Mouse (Mus musculus): Measurements from ENCODE around the gene Pgc. TPM values are rescaled to one million over a fixed set of nuclear protein-coding genes. Genes with fewer than 3 reads are reported as not detected.

Gene Pgc
- total and polyA plus RNA-seq, 2 experiments from 2014 or later: 0.14 to 0.21 TPM

DNA sequence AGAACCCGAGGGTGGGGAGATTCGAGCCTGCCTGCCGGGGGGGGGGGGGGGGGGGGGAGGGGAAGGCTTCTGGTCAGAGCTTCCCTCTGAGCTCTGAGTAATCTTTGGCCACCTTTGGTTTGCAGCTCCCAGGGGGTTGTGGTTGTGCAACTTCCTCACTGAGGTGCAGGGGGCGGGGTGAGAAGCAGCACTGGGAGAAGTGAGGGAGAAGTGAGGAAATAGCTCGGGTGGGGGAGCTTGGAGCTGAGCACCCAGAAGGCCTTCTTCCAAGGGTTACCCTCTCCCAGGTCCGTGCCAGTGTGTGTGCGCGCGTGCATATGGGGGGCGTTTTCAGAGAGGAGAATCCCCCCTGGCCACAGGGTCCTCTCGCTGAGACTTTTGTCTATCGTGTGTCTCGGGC lies 27.6 kb downstream of the Pgc start:
- TF ChIP-seq CTCF (IDR thresholded peaks at IDR 0.05; ENCODE audit: low read depth): no peak
- Histone ChIP-seq H3K27me3 (ENCODE audit: insufficient read depth, low read length) (no peaks in the 10 kb centered on the region), H3K9ac (replicated peaks; ENCODE audit: low read length) (no peak overlapping the region), H3K36me3 (ENCODE audit: insufficient read depth, low read length) (no peaks in the 10 kb centered on the region), H3K27ac (no peak overlapping the region), H3K4me1 (ENCODE audit: insufficient read depth, low read length) (no peaks in the 10 kb centered on the region), H3K4me3 (ENCODE audit: low read length) (no peak overlapping the region), H3K4me2 (ENCODE audit: low read depth, low read length) (no peak overlapping the region), H3K9me3 (ENCODE audit: low read length) (no peaks in the 10 kb centered on the region)
- no peak for ATAC-seq
- 83% methylated on average over 11 of the region's 13 CpGs for WGBS
- DNase-seq (ENCODE audit: low spot score): no peak

DNA sequence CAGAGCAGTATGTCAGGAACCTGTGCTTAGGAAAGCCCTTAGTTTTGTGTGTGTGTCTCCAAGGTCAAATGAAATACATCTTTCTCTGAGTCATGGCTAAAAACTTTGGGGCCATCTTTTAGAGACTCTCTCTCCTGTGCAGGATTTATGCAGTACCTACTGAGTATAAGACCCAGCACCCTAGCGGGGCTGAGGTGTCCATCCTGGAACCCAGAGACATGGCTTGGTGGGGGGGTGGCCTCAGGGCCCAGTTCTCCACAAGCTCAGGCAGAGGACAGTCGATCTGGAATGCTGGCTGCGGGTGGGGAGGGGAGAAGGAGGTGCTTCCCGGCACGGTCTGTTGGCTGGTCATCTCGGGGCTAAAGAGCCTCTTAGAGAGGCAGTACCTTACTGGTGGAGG lies 29.7 kb downstream of the Pgc start:
- no peak for TF ChIP-seq CTCF (IDR thresholded peaks at IDR 0.05; ENCODE audit: low read depth)
- Histone ChIP-seq H3K9me3 (ENCODE audit: low read length) (no peaks in the 10 kb centered on the region), H3K27ac (no peak overlapping the region), H3K4me2 (ENCODE audit: low read depth, low read length) (no peak overlapping the region), H3K9ac (replicated peaks; ENCODE audit: low read length) (no peak overlapping the region), H3K4me3 (ENCODE audit: low read length) (no peak overlapping the region), H3K4me1 (ENCODE audit: insufficient read depth, low read length) (0 out of 2 replicates have a peak, but pooled peaks cover 7% of the 10 kb centered on the region), H3K27me3 (ENCODE audit: insufficient read depth, low read length) (no peaks in the 10 kb centered on the region), H3K36me3 (ENCODE audit: insufficient read depth, low read length) (no peaks in the 10 kb centered on the region)
- DNase-seq (ENCODE audit: low spot score) (no peak), ATAC-seq (no peak)
- 38% methylated on average over 6 of the region's 6 CpGs for WGBS

DNA sequence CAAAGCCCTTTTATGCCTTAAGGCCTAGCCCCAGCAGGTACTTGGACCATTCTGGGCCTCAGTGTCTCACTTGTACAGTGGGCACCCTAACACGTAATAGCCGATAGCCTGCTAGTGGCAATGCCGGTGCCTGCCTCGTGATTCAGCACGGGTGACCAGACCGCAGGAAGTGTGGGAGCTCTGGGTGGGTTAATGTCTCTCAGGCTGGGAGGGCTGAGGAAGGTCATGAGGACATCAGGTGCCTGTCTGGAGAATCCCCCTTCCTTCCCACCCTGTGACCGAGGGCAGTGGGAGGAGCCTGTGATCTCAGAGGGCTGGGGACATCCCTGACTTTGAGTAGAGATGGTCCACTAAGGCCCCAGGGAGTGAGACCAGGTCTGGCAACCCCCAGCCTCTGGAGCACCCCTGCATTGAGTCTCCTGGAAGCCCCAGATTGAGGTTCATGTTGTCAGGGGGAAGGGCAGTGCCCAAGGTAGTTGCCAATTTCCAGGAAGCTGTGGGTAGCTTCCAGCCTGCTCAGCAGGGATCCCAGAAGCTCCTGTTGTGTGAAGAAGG lies 30.5 kb downstream of the Pgc start:
- no peak overlapping the region for H3K9ac ChIP-seq (replicated peaks; ENCODE audit: low read length)
- 87% methylated on average over 7 of the region's 7 CpGs for WGBS
- no peak for TF ChIP-seq CTCF (IDR thresholded peaks at IDR 0.05; ENCODE audit: low read depth)
- H3K36me3 ChIP-seq (ENCODE audit: insufficient read depth, low read length): no peaks in the 10 kb centered on the region
- no peaks in the 10 kb centered on the region for H3K27me3 ChIP-seq (ENCODE audit: insufficient read depth, low read length)
- ATAC-seq (no peak), DNase-seq (ENCODE audit: low spot score) (no peak)
- H3K4me1 ChIP-seq (ENCODE audit: insufficient read depth, low read length): 0 out of 2 replicates have a peak, but pooled peaks cover 7% of the 10 kb centered on the region
- no peak overlapping the region for H3K27ac ChIP-seq
- H3K4me2 ChIP-seq (ENCODE audit: low read depth, low read length): no peak overlapping the region
- no peak overlapping the region for H3K4me3 ChIP-seq (ENCODE audit: low read length)
- H3K9me3 ChIP-seq (ENCODE audit: low read length): no peaks in the 10 kb centered on the region

DNA sequence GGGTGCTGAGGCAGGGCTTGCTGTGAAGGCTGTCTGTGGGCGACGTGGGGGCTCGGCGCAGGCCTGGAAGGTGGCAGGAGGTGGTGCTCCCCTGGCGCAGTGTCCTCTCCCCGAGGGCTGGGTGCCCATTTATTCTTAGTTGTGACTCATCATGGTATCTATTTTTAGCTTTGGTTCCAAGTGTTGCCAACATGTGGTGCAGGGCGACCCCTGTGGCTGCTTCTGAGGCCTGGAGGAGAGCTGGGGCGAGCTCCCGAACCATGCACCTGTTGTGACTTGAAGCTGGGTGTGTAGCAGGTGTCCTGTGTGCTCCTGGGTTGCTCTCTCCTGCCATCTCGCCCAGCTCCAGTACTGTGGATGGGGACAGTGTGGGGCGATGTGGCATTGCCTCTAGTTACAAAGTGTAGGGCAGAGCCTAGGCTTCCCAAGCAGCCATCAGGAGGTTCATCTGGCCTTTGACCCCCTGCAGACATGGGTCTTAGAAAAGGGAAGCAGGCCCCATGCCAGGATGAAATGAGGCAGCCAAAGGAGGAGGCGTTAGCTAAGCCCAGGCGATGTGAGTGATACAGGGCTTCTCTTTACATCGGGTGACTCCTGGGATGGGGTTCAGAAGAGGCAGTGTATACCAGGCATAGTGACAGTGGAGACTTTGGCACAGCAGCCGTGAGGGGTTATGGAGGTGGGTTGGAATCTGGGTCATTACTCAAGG lies 33.2 kb downstream of the Pgc start:
- DNase-seq (ENCODE audit: low spot score) (no peak), ATAC-seq (no peak)
- Histone ChIP-seq H3K9ac (replicated peaks; ENCODE audit: low read length) (no peak overlapping the region), H3K36me3 (ENCODE audit: insufficient read depth, low read length) (no peaks in the 10 kb centered on the region), H3K27ac (no peak overlapping the region), H3K9me3 (ENCODE audit: low read length) (no peaks in the 10 kb centered on the region), H3K27me3 (ENCODE audit: insufficient read depth, low read length) (no peaks in the 10 kb centered on the region), H3K4me1 (ENCODE audit: insufficient read depth, low read length) (peaks cover 16% of the 10 kb centered on the region), H3K4me3 (ENCODE audit: low read length) (no peak overlapping the region), H3K4me2 (ENCODE audit: low read depth, low read length) (no peak overlapping the region)
- TF ChIP-seq CTCF (IDR thresholded peaks at IDR 0.05; ENCODE audit: low read depth): no peak
- WGBS: 73% methylated on average over 15 of the region's 15 CpGs

DNA sequence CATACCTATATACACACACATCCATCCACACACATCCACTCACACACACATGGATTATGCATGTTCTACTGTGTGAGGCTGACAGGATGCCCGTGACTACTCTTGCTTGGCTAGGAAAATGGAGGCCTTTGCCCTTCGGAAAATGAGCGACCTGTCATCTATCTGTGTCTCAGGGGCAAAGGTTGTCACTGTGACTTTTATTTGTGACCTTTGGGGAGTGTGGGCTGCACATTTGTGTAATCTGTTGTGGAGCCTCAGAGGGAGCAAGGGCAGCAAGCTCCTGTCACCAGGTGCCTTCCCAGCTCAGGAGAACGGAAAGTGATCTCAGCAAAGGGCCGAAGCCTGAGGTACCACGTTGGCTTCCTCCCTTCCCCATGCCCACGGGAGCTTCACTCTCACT lies 35.4 kb downstream of the Pgc start:
- Histone ChIP-seq H3K36me3 (ENCODE audit: insufficient read depth, low read length) (no peaks in the 10 kb centered on the region), H3K4me2 (ENCODE audit: low read depth, low read length) (no peak overlapping the region), H3K27ac (peak overlapping the region; percentile 70; the same call in 1 of the 2 replicates), H3K9me3 (ENCODE audit: low read length) (no peaks in the 10 kb centered on the region), H3K9ac (replicated peaks; ENCODE audit: low read length) (0 out of 2 replicates have a peak overlapping the region, but pooled peaks have one; percentile 7), H3K27me3 (ENCODE audit: insufficient read depth, low read length) (no peaks in the 10 kb centered on the region), H3K4me3 (ENCODE audit: low read length) (no peak overlapping the region), H3K4me1 (ENCODE audit: insufficient read depth, low read length) (peaks cover 16% of the 10 kb centered on the region)
- WGBS: 78% methylated on average over 7 of the region's 7 CpGs
- ATAC-seq: no peak
- TF ChIP-seq CTCF (IDR thresholded peaks at IDR 0.05; ENCODE audit: low read depth): no peak
- DNase-seq (ENCODE audit: low spot score): no peak

DNA sequence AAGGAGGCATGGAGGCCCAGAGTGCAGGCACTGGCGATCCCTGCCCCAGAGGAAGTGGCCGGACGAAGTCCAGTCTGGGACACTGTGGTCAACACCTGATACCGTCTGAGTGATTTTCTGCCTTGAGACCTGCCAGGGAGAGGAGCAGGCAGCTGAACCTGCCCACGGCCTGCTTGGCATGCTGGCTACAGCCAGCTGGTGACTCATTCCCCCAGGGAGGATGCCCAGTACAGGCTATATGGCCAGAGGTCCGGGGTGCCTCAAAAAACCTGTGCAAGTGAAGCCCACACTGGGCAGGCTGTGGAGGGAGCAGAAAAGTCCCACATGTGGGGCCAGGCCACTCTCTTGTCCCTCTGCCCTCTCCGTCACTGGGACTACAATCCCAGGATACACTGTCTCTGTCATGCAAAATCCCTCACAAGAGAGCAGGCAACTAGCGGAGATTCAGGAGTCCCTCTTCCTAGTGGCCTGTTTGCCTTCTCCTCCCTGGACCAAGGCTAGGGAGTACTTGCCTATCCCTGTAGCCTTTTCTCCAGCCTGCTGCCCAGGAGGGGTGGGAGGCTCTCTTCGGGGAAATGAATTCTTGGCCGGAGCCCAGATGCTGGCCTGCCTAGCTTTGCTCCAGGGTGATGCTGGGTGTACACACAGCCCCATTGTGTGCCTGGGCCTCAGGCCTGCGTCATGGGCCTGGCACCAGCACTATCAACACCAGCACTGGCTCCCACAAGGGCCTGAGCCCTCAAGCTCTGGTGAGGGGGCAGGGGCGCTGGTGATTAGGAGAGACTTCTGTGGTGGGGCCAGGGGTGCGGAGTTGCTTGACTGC lies 36.1 kb downstream of the Pgc start:
- H3K27me3 ChIP-seq (ENCODE audit: insufficient read depth, low read length): no peaks in the 10 kb centered on the region

More for the DNA sequence above, 36.1 kb downstream of the Pgc start:
- H3K4me1 ChIP-seq (ENCODE audit: insufficient read depth, low read length): peaks cover 16% of the 10 kb centered on the region
- TF ChIP-seq CTCF (IDR thresholded peaks at IDR 0.05; ENCODE audit: low read depth): no peak
- ATAC-seq (peak; percentile 94), DNase-seq (ENCODE audit: low spot score) (peak; percentile 87)
- WGBS: 47% methylated on average over 13 of the region's 13 CpGs
- H3K9ac ChIP-seq (replicated peaks; ENCODE audit: low read length): 0 out of 2 replicates have a peak overlapping the region, but pooled peaks have one; percentile 13
- H3K27ac ChIP-seq: peak overlapping the region; percentile 70
- no peak overlapping the region for H3K4me3 ChIP-seq (ENCODE audit: low read length)
- no peaks in the 10 kb centered on the region for H3K9me3 ChIP-seq (ENCODE audit: low read length)
- no peak overlapping the region for H3K4me2 ChIP-seq (ENCODE audit: low read depth, low read length)
- no peaks in the 10 kb centered on the region for H3K36me3 ChIP-seq (ENCODE audit: insufficient read depth, low read length)
